ENCODE assay signal across 18 mouse cellular contexts in genomic region chr7:124166229-124166628, GRCm38 (mm10).
"Had no signal": no experiment of that assay in that cellular context is flagged by ENCODE, and none has a peak within 500 bp of the region (broad histone marks: within the 10 kb centered on the region; RNA-seq: fewer than 3 reads in every experiment).

No protein-coding gene starts in this region.

- H3K4me3 ChIP-seq: limb, embryonic 15.5 days; liver, embryonic 12.5 days; megakaryocyte, embryonic 14.5 days; midbrain, embryonic 15.5 days; neural tube, embryonic 12.5 days had no signal

- DNase-seq: kidney, adult 11 months; kidney, adult 9 months; kidney, postnatal 36 days; lung, embryonic 14.5 days; lung, postnatal 14 days; retina, postnatal 1 day; right cerebral cortex, postnatal 4 days; spleen, adult 18-20 months; thymus, adult 18-20 months; thymus, postnatal 14 days had no signal

- H3K4me2 ChIP-seq: limb, embryonic 15.5 days; liver, embryonic 12.5 days; lung, embryonic 14.5 days; midbrain, embryonic 11.5 days; midbrain, embryonic 15.5 days; neural tube, embryonic 12.5 days had no signal

- H3K27me3 ChIP-seq: limb, embryonic 15.5 days; liver, embryonic 12.5 days; megakaryocyte, embryonic 14.5 days; midbrain, embryonic 15.5 days; neural tube, embryonic 12.5 days had no signal

- ATAC-seq: liver, embryonic 12.5 days; midbrain, embryonic 15.5 days had no signal

- H3K4me1 ChIP-seq: limb, embryonic 15.5 days; liver, embryonic 12.5 days; megakaryocyte, embryonic 14.5 days; neural tube, embryonic 12.5 days had no signal

- H3K9me3 ChIP-seq: limb, embryonic 15.5 days; liver, embryonic 12.5 days; midbrain, embryonic 15.5 days; neural tube, embryonic 12.5 days had no signal

- H3K27ac ChIP-seq: kidney, postnatal 0 days; limb, embryonic 15.5 days; liver, embryonic 12.5 days; macrophage; midbrain, embryonic 15.5 days; neural tube, embryonic 12.5 days had no signal

- H3K9ac ChIP-seq: limb, embryonic 15.5 days; liver, embryonic 12.5 days; lung, embryonic 14.5 days; midbrain, embryonic 15.5 days; neural tube, embryonic 12.5 days had no signal

- H3K36me3 ChIP-seq: limb, embryonic 15.5 days; liver, embryonic 12.5 days; midbrain, embryonic 15.5 days; neural tube, embryonic 12.5 days had no signal
